Mouse (Mus musculus) hindbrain, embryonic 14.5 days (tissue): Measurements from ENCODE around the gene Asap2. TPM values are rescaled to one million over a fixed set of nuclear protein-coding genes. Genes with fewer than 3 reads are reported as not detected.

Source experiments
- ATAC-seq: fragments of 200-750 bp; cut with Nextera tagmentation; 2 replicates; pipeline ENCODE4 v1.8.0; 2017; ENCODE audit warnings: moderate number of reproducible peaks, mild to moderate bottlenecking, moderate TSS enrichment, moderate library complexity; ENCODE audit not compliant: low FRiP score
- DNase-seq: peaks from one replicate; pipeline ENCODE4 v3.0.0-alpha.2; 2015; ENCODE audit warnings: low spot score
- H3K27ac ChIP-seq: fragments of 300-500 bp; sonication (generic); 2 replicates; pipeline ENCODE4 v1.5.1; 2014; ENCODE audit warnings: mild to moderate bottlenecking, moderate library complexity
- H3K27me3 ChIP-seq: fragments of 300-500 bp; sonication (generic); 2 replicates; pipeline ENCODE4 v1.6.1; 2014; ENCODE audit warnings: mild to moderate bottlenecking, low read length, mixed read lengths; ENCODE audit not compliant: control insufficient read depth, insufficient read depth
- H3K36me3 ChIP-seq: fragments of 300-500 bp; sonication (generic); replicated peaks from 2 replicates; pipeline ENCODE4 v1.6.1; 2014; ENCODE audit not compliant: control insufficient read depth, insufficient read depth
- H3K4me1 ChIP-seq: fragments of 300-500 bp; sonication (generic); replicated peaks from 2 replicates; pipeline ENCODE4 v1.6.1; 2014; ENCODE audit warnings: antibody characterized with exemption, low read length, mixed read lengths; ENCODE audit not compliant: control insufficient read depth, insufficient read depth
- H3K4me2 ChIP-seq: fragments of 300-500 bp; sonication (generic); replicated peaks from 2 replicates; pipeline ENCODE4 v1.6.1; 2014; ENCODE audit warnings: mild to moderate bottlenecking, moderate library complexity
- H3K4me3 ChIP-seq: fragments of 300-500 bp; sonication (generic); replicated peaks from 2 replicates; pipeline ENCODE4 v1.5.1; 2014; ENCODE audit warnings: mild to moderate bottlenecking, low read length
- H3K9ac ChIP-seq: fragments of 300-500 bp; sonication (generic); 2 replicates; pipeline ENCODE4 v1.6.1; 2014
- H3K9me3 ChIP-seq: fragments of 300-500 bp; sonication (generic); 2 replicates; pipeline ENCODE4 v1.6.1; 2016; ENCODE audit warnings: low read length; ENCODE audit not compliant: control insufficient read depth
- WGBS: fragments of 180-500 bp; shearing (Covaris S2); extraction: QIAGEN DNeasy Blood & Tissue Kit; methylation state at CpG from one replicate; pipeline ENCODE4 v1.1.7; 2014; 5-methylcytosine and 5-hydroxymethylcytosine counted together
- polyA plus RNA-seq: library from polyadenylated mRNA; unstranded; fragments of >200 nt; fragmentation: Nextera tagmentation; extraction: Ambion mirVana; gene quantifications from 2 replicates; pipeline ENCODE4 v1.2.1, GENCODE M21; 2014

Asap2 gene
- polyA plus RNA-seq, 1 experiment from 2014 or later, result 17.7 TPM

DNA sequence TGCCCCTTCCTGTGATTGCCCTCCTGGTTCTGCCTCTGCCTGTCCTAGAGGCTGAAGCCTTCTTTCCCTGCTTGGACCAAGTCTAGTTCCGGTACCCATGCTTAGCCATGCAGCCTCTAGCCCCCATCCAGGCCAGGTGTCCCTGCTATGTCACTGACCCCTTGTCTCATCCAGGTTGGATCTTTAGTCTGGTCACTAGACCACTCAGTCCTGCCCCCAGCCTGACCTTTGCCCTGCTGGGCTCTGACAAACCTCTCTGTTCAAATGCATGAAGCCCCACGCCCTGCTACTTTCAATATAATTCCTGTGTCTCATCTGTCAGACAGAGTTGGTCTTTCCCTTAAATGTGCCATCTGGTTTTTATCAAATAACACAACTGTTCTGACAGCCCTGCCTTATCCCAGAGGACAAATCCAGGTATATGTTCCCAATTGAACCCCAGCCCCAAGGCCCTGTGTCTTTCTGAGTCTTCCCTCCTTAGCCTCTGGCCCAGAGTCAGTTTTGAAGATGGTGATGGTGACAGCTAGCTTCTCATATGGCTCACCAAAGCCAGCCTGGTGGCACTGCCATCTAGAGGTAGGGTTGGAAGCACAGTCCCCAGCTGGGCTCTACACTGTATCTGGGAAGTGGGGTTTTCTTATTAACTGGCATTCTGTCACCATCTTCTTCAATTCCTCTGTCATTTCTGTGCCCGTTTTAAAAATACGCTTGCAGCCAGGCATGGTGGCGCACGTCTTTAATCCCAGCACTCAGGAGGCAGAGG lies 270.4 kb downstream of the Asap2 start:
- Histone ChIP-seq H3K27me3 (no peaks in the 10 kb centered on the region), H3K36me3 (peaks cover 91% of the 10 kb centered on the region), H3K27ac (no peak overlapping the region), H3K4me1 (no peaks in the 10 kb centered on the region), H3K9me3 (no peaks in the 10 kb centered on the region), H3K4me3 (no peak overlapping the region), H3K4me2 (no peak overlapping the region), H3K9ac (no peak overlapping the region)
- WGBS, result 89% methylated on average over 6 of the region's 6 CpGs
- ATAC-seq (no peak), DNase-seq (no peak)

- no peaks in the 10 kb centered on the region for H3K4me1 ChIP-seq
- H3K4me2 ChIP-seq, result no peak overlapping the region
- no peak for DNase-seq
- H3K9ac ChIP-seq, result no peak overlapping the region
- H3K36me3 ChIP-seq, result peaks cover 91% of the 10 kb centered on the region
- no peak overlapping the region for H3K27ac ChIP-seq
- ATAC-seq, result no peak
- no peaks in the 10 kb centered on the region for H3K9me3 ChIP-seq
- WGBS, result 88% methylated on average over 4 of the region's 4 CpGs
- H3K4me3 ChIP-seq, result no peak overlapping the region
- H3K27me3 ChIP-seq, result no peaks in the 10 kb centered on the region
Measured at GRCm38 (mm10) chr12:21261521-21261920, 271.3 kb downstream of the Asap2 start.

GRCm38 (mm10) chr12:21263256-21263655 lies 273.0 kb downstream of the Asap2 start:
- H3K4me3 ChIP-seq, result no peak overlapping the region
- no peak overlapping the region for H3K9ac ChIP-seq
- H3K4me2 ChIP-seq, result no peak overlapping the region
- H3K4me1 ChIP-seq, result no peaks in the 10 kb centered on the region
- ATAC-seq, result no peak
- peaks cover 91% of the 10 kb centered on the region for H3K36me3 ChIP-seq
- H3K27me3 ChIP-seq, result no peaks in the 10 kb centered on the region
- no peaks in the 10 kb centered on the region for H3K9me3 ChIP-seq
- H3K27ac ChIP-seq, result no peak overlapping the region
- 93% methylated on average over 5 of the region's 5 CpGs for WGBS
- no peak for DNase-seq

- no peaks in the 10 kb centered on the region for H3K27me3 ChIP-seq
- no peak overlapping the region for H3K27ac ChIP-seq
- peaks cover 93% of the 10 kb centered on the region for H3K36me3 ChIP-seq
- H3K4me3 ChIP-seq, result no peak overlapping the region
- no peaks in the 10 kb centered on the region for H3K4me1 ChIP-seq
- no peak overlapping the region for H3K4me2 ChIP-seq
- no peak for ATAC-seq
- 75% methylated on average over 5 of the region's 5 CpGs for WGBS
- no peak for DNase-seq
- H3K9me3 ChIP-seq, result no peaks in the 10 kb centered on the region
- no peak overlapping the region for H3K9ac ChIP-seq
Measured at GRCm38 (mm10) chr12:21264241-21264640, 274.0 kb downstream of the Asap2 start.

DNA sequence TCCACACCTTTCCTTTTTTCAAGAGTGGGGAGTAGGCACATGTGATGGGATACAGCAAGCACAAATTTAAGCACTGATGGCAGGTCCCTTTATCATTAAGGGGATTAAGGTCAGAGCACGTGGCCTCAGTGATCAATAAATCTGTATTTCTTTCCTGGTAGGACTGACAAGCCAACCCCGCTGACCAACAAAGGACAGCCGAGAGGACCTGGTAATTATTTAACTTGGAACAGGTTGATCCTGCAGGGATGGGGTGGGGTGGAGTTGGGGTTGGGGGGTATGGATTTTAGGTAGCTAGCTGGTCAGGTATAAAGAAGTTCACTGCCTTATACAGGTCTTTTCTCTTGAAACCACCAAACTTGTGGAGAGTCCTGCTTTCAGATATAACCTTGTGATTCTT lies 274.7 kb downstream of the Asap2 start:
- 84% methylated on average over 3 of the region's 3 CpGs for WGBS
- Histone ChIP-seq H3K4me3 (no peak overlapping the region), H3K27me3 (no peaks in the 10 kb centered on the region), H3K36me3 (peaks cover 93% of the 10 kb centered on the region), H3K4me2 (no peak overlapping the region), H3K9me3 (no peaks in the 10 kb centered on the region), H3K4me1 (no peaks in the 10 kb centered on the region), H3K27ac (no peak overlapping the region), H3K9ac (no peak overlapping the region)
- ATAC-seq (no peak), DNase-seq (no peak)

- no peak overlapping the region for H3K9ac ChIP-seq
- ATAC-seq (no peak), DNase-seq (no peak)
- no peaks in the 10 kb centered on the region for H3K9me3 ChIP-seq
- no peak overlapping the region for H3K4me3 ChIP-seq
- H3K4me2 ChIP-seq, result no peak overlapping the region
- H3K36me3 ChIP-seq, result peaks cover 94% of the 10 kb centered on the region
- WGBS, result 91% methylated on average over 4 of the region's 4 CpGs
- H3K4me1 ChIP-seq, result no peaks in the 10 kb centered on the region
- H3K27ac ChIP-seq, result no peak overlapping the region
- H3K27me3 ChIP-seq, result no peaks in the 10 kb centered on the region
Measured at GRCm38 (mm10) chr12:21265501-21265900, 275.2 kb downstream of the Asap2 start.

- DNase-seq (peak; percentile 79), ATAC-seq (peak; percentile 86)
- no peaks in the 10 kb centered on the region for H3K9me3 ChIP-seq
- H3K27me3 ChIP-seq, result no peaks in the 10 kb centered on the region
- H3K4me3 ChIP-seq, result no peak overlapping the region
- H3K4me1 ChIP-seq, result no peaks in the 10 kb centered on the region
- no peak overlapping the region for H3K9ac ChIP-seq
- 74% methylated on average over 14 of the region's 14 CpGs for WGBS
- no peak overlapping the region for H3K4me2 ChIP-seq
- H3K36me3 ChIP-seq, result peaks cover 94% of the 10 kb centered on the region
- no peak overlapping the region for H3K27ac ChIP-seq
Measured at GRCm38 (mm10) chr12:21265946-21266783, 275.9 kb downstream of the Asap2 start.

DNA sequence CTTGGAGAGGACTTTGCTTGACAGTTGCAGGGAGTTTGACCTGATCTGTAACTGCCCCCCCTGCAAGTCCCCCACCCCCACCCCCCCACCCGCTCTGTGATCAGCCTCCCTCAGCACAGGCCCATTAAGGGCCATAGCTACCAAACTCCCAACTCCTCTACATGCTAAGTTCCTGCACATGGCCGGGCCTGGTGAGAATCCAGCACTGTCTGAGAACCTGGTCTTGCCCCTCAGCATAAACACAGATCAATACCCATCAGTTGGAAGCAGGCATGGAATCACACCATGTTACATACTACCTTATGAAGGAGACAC lies 276.5 kb downstream of the Asap2 start:
- ATAC-seq, result no peak; the same call in 1 of the 2 replicates

DNA sequence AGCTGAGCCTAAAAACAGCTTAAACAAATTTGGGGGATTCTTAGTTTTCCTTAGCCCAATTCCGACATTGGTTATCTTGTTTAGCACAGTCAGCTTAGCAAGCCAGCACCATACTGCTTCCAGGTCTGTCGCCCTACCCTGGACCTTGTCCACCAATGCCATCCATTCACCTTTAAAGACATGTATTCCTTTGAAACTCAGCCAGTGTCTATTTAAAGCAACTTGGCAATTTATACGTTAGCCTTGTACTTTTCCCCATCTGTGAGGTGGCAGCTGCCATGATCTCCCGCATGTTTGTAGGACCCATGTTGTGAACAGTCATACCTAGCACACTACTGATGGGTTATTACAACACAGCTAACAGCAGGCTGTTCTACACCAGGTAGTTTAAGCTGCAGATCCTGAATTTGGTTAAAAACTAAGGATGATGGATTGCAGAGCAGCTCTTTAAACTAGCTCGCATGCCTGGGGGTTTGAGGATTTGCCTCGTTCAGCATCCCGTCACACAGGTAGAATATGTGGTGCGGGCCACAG lies 277.9 kb downstream of the Asap2 start:
- Histone ChIP-seq H3K36me3 (peaks cover 93% of the 10 kb centered on the region), H3K4me1 (no peaks in the 10 kb centered on the region), H3K27ac (no peak overlapping the region), H3K4me2 (no peak overlapping the region), H3K27me3 (no peaks in the 10 kb centered on the region), H3K9me3 (no peaks in the 10 kb centered on the region), H3K4me3 (no peak overlapping the region), H3K9ac (no peak overlapping the region)
- 99% methylated on average over 8 of the region's 8 CpGs for WGBS
- ATAC-seq (no peak), DNase-seq (no peak)

More for the DNA sequence above, 276.5 kb downstream of the Asap2 start:
- no peak overlapping the region for H3K27ac ChIP-seq
- H3K4me1 ChIP-seq, result no peaks in the 10 kb centered on the region
- H3K4me3 ChIP-seq, result no peak overlapping the region
- peaks cover 95% of the 10 kb centered on the region for H3K36me3 ChIP-seq
- H3K9me3 ChIP-seq, result no peaks in the 10 kb centered on the region
- H3K4me2 ChIP-seq, result no peak overlapping the region
- no peak overlapping the region for H3K9ac ChIP-seq
- DNase-seq, result no peak
- WGBS, result 84% methylated on average over 2 of the region's 2 CpGs
- no peaks in the 10 kb centered on the region for H3K27me3 ChIP-seq
